Mouse (Mus musculus) gastrocnemius, postnatal 14 days (tissue): ENCODE data around the gene Spon1. TPM values are rescaled to one million over a fixed set of nuclear protein-coding genes. Genes with fewer than 3 reads are reported as not detected.

Source experiments
- DNase-seq: peaks from one replicate; pipeline ENCODE4 v3.0.0; 2021; ENCODE audit warnings: mixed read lengths
- intact Hi-C: fragments of 180-260 bp; cut with DNase I; formaldehyde crosslinking; loops from one replicate; pipeline ENCODE4 v1.15.1; 2025; ENCODE audit warnings: low total_unique reads
- total RNA-seq, 2 experiments: library from RNA; stranded (reverse); gene quantifications; 2 replicates each; pipeline ENCODE4 v1.2.3; 2021

The Spon1 gene
- total RNA-seq, 2 experiments from 2014 or later = 3.1 to 3.8 TPM

GRCm38 (mm10) chr7:113963766-113964165 lies 198.0 kb downstream of the Spon1 start:
- DNase-seq = no peak
- intact Hi-C loops = no loop called here

GRCm38 (mm10) chr7:113965625-113966024 lies 199.8 kb downstream of the Spon1 start:
- DNase-seq = no peak
- intact Hi-C loops = no loop called here

GRCm38 (mm10) chr7:113969182-113969581 lies 203.4 kb downstream of the Spon1 start:
- intact Hi-C loops = no loop called here
- no peak for DNase-seq

GRCm38 (mm10) chr7:113972536-113972935 lies 206.7 kb downstream of the Spon1 start:
- DNase-seq = no peak
- intact Hi-C loops = no loop called here

GRCm38 (mm10) chr7:113986406-113987134 lies 220.8 kb downstream of the Spon1 start:
- DNase-seq = no peak
- intact Hi-C loops = no loop called here

GRCm38 (mm10) chr7:113988156-113988555 lies 222.4 kb downstream of the Spon1 start:
- intact Hi-C loops = no loop called here
- DNase-seq = no peak

- intact Hi-C loops = no loop called here
- DNase-seq = no peak
Observed at GRCm38 (mm10) chr7:113997675-113998354, 232.0 kb downstream of the Spon1 start.

GRCm38 (mm10) chr7:114004171-114004570 lies 238.4 kb downstream of the Spon1 start:
- no peak for DNase-seq
- intact Hi-C loops = no loop called here

- DNase-seq = no peak
- intact Hi-C loops = no loop called here
Observed at GRCm38 (mm10) chr7:114005499-114005898, 239.7 kb downstream of the Spon1 start.

- intact Hi-C loops = no loop called here
- no peak for DNase-seq
Observed at GRCm38 (mm10) chr7:114006456-114006855, 240.7 kb downstream of the Spon1 start.

GRCm38 (mm10) chr7:114007565-114007964 lies 241.8 kb downstream of the Spon1 start:
- intact Hi-C loops = no loop called here

GRCm38 (mm10) chr7:114011726-114012443 lies 246.1 kb downstream of the Spon1 start:
- intact Hi-C loops = loop anchor here (10.0 kb wide), 1 partner anchor 407 kb away; no protein-coding TSS in a partner anchor
- no peak for DNase-seq

More at GRCm38 (mm10) chr7:114007565-114007964, 241.8 kb downstream of the Spon1 start:
- DNase-seq = no peak

- intact Hi-C loops = loop anchor here (10.0 kb wide), 1 partner anchor 411 kb away; no protein-coding TSS in a partner anchor
- no peak for DNase-seq
Observed at GRCm38 (mm10) chr7:114016001-114016949, 250.5 kb downstream of the Spon1 start.

- intact Hi-C loops = loop anchor here (10.0 kb wide), 1 partner anchor 414 kb away; no protein-coding TSS in a partner anchor
Observed at GRCm38 (mm10) chr7:114018861-114019260, 253.1 kb downstream of the Spon1 start.

GRCm38 (mm10) chr7:114020057-114020703 lies 254.4 kb downstream of the Spon1 start:
- no peak for DNase-seq
- intact Hi-C loops = loop anchor here (10.0 kb wide), 1 partner anchor 645 kb away; no protein-coding TSS in a partner anchor

More at GRCm38 (mm10) chr7:114018861-114019260, 253.1 kb downstream of the Spon1 start:
- no peak for DNase-seq

GRCm38 (mm10) chr7:114020704-114021093 lies 254.9 kb downstream of the Spon1 start:
- DNase-seq = peak; percentile 63
- intact Hi-C loops = loop anchor here (10.0 kb wide), 1 partner anchor 646 kb away; no protein-coding TSS in a partner anchor

GRCm38 (mm10) chr7:114026923-114027322 lies 261.1 kb downstream of the Spon1 start:
- intact Hi-C loops = loop anchor here (10.0 kb wide), 1 partner anchor 652 kb away; no protein-coding TSS in a partner anchor
- DNase-seq = no peak

GRCm38 (mm10) chr7:114027406-114027805 lies 261.6 kb downstream of the Spon1 start:
- DNase-seq = no peak
- intact Hi-C loops = loop anchor here (10.0 kb wide), 1 partner anchor 653 kb away; no protein-coding TSS in a partner anchor
